Mouse (Mus musculus) thymus, adult 2 months (tissue): ENCODE measurements around the gene Appl2.

Experiments
- CTCF ChIP-seq: fragments of 200-500 bp; IDR thresholded peaks from 2 replicates; pipeline ENCODE4 v1.5.1; 2012; ENCODE audit warnings: mild to moderate bottlenecking, control low read depth, low read length, moderate library complexity, borderline replicate concordance; ENCODE audit not compliant: control insufficient read depth, poor library complexity, insufficient read depth; ENCODE audit errors: extremely low read depth
- POLR2A ChIP-seq: fragments of 200-500 bp; IDR thresholded peaks from 2 replicates; pipeline ENCODE4 v1.6.1; 2012; ENCODE audit warnings: mild to moderate bottlenecking, low read length, control low read depth, moderate library complexity; ENCODE audit not compliant: control insufficient read depth, poor library complexity, insufficient read depth; ENCODE audit errors: extremely low read depth

DNA sequence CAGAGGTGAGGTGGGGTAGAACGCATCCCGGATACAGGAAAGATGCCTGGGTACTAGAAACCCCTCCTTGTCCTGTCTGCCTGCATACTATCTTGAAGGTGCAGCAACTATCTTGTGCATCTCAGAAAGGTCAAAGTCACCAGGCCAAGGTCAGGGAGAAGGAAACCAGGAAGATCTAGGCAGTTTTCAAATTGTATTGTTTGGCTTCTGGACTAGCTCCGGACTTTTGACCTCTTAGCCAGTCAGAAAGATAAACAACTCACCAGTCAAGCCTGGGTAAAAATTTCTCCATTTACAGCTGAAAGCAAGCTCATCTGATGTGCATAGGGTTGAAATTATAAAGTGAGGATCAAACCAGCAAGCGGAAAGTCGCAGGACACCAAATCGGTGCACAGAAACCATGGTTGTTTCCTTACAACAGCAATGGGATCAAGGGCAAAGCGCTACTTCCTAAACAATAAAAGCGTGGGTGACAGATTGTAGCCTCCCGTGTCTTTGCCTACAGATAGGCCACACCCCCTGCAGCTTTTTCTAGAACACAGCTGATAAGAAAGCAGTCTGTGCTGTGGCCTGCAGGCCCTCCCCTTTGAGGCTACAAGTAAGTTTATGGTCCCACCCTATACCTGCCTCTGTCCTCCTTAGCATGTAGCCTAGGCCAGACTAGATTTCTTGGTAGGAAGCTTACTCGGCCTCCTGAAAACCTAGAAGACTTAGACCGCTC, 43.8 kb upstream of the Appl2 start:
- TF ChIP-seq POLR2A (no peak), CTCF (no peak)
